Mouse (Mus musculus): ENCODE data around the gene Eloa. TPM values are rescaled to one million over a fixed set of nuclear protein-coding genes. Genes with fewer than 3 reads are reported as not detected.

Gene Eloa
- 18.9 TPM in 2 replicates for polyA plus RNA-seq (2012; rRNA removed)

DNA sequence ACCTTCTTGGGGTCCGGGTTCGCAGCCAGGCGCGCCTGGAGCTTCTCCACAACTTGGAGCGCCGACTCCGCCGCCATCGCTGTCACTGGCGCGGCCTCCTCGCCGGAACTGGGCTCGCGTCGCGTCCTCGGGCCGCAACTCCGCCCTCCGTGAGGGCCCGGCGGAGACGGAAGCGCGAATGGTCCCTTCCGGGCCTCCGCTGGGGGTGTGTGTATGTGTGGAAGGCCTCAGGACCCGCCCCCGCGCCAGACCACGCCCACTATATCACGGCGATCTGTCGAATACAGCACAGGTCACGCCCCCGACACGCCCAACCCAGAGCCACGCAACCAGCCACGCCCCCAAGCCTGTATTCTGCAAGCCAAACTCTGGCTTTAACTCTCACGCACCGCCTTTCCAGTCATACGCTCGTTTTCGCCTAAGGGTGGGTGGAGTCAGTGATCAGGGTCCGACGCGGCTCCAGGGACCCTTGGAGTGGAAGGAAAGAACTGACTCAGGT is at the start of gene Eloa:
Gene Eloa (minus strand): TSS at position 215 of the 499 bp plus-strand sequence.

DNA sequence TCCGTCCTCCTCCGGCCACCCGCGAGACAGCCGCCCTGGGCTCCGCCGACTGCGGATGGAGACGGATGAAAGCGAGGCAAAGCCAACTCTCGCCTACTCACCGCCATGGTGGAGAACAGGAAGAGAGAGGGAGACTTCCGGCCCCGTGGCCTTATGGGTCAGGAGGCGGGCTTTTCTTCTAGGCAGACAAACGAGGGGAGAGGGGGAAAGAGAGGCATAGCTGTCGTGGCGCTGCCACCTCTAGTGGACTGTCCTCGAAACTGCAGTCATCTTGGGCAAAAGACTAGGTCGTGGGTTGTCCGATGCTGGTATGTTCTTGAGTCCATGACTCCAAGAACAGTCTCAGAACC is 31.7 kb upstream of the Eloa start, which contains the start of gene Rpl11:
Gene Rpl11 (minus strand): TSS at position 182 of the 350 bp plus-strand sequence.

DNA sequence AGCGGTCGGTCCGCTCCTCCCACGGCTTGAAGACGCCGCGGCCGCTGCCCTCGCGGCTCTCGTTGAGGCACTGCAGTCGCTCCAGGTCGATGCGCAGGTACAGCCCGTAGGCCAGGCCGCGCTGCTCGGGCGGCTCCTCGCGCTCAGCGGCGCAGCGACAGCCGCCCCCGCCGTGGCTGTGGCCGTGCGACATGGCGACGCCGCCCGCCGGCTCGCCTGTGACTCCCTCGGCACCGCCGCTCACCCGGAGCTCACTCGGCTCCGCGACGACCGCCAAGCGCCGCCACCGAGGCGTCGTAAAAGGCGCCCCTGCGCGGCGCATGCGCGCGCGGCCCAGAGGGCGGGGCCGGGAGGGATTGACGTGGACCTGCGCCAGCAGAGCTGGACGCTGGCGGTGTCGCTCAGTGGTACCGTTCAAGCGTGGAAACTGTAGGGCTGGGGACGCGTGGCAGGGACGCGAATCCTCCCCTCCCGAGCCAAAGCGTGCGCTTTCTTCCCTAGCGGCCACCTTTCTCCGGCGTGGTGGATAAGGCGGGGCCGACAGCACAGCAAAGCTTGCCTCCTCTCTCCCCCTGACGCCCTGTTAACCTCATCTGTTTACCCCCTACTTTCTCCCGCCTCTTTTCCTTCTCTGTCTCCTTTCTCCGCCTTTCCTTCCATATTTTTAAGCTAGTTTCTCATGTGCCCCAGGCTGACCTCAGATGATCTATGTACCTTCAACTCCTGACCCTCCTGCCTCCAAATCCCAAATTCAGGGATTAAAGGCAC is 34.4 kb downstream of the Eloa start, which contains the start of gene Pithd1:
Gene Pithd1 (minus strand): TSS at position 322 of the 768 bp plus-strand sequence.

DNA sequence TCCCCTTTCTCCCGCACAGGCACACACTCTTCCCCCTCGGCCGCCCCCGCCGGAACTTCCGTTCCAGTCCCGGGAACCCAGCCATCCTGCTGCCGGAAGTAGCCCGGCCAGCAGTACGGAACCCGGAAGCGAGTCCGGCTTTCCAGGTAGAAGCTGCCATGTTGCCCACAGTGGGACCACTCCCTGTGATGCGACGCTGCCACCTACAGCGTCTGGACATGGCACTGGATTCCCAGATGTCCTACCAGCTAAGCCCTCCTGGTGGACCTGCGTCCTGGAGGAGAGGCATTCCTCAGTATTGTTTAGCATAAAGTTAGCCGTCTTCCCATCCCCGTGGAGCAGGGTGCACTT is 49.0 kb downstream of the Eloa start, which contains the start of gene Lypla2:
Gene Lypla2 (minus strand): TSS at position 71 of the 351 bp plus-strand sequence.

DNA sequence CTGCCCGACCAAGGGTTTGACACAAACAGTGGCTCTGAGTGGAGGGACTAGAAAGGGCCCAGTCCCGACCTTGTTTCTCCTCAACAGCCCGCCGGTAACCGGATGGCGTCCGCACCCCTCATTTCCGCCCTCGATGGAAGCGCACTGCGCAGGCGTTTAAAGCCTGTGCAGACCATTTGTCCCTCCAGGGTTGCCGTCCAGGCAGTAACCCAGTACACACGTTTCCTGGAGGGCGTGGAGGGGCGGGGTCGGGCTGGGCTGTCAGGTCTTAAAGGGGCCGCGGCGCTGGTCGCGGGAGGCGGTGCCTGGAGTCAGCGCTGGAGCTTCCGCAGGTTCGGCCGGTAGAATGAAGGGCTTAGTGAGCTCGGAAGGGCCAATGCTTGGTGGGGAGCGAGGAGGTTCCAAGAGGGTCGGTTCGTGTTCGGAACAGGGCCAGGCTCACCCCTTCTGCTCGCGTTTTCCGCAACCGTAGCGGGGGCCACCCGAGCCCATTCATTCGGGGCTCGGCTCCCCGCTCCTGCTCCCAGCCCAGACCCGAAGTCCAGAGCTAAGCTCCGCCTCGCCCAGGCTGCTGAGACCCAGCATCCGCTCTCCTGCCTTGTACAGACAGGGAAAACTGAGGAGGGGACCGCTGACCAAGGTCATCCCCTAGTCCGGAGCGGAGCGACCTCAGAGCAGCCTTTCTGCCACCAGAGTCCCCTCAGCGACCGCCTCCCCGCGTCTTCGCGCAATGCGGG is 57.9 kb downstream of the Eloa start, which contains the start of gene Gale:
Gene Gale (plus strand): TSS at position 271 of the 737 bp plus-strand sequence.

Other genes with a start within 250 kb of the Eloa start
- 107 and 115 TPM in 2 replicates for gene Srsf10, start 166.0 kb downstream of the Eloa start, polyA plus RNA-seq (2012; rRNA removed)
- 62.5 and 124 TPM in 2 replicates for gene Pnrc2, start 147.9 kb downstream of the Eloa start, polyA plus RNA-seq (2012; rRNA removed)
- gene Cnr2, start 126.4 kb downstream of the Eloa start, polyA plus RNA-seq (2012; rRNA removed), result 0.04 and 0.08 TPM in 2 replicates
- gene Fuca1, start 101.0 kb downstream of the Eloa start, polyA plus RNA-seq (2012; rRNA removed), result 44.9 and 46.3 TPM in 2 replicates
- gene Hmgcl, start 75.3 kb downstream of the Eloa start, polyA plus RNA-seq (2012; rRNA removed), result 52.7 and 58.3 TPM in 2 replicates
- gene Gale, start 58.0 kb downstream of the Eloa start, polyA plus RNA-seq (2012; rRNA removed), result 52.2 and 53.0 TPM in 2 replicates
- 141 and 147 TPM in 2 replicates for gene Lypla2, start 49.1 kb downstream of the Eloa start, polyA plus RNA-seq (2012; rRNA removed)
- gene Pithd1, start 34.5 kb downstream of the Eloa start, polyA plus RNA-seq (2012; rRNA removed), result 65.7 and 68.3 TPM in 2 replicates
- gene Rpl11, start 31.7 kb upstream of the Eloa start, polyA plus RNA-seq (2012; rRNA removed), result 953 TPM in 2 replicates
- 86.4 and 119 TPM in 2 replicates for gene Id3, start 121.7 kb upstream of the Eloa start, polyA plus RNA-seq (2012; rRNA removed)
- gene E2f2, start 150.6 kb upstream of the Eloa start, polyA plus RNA-seq (2012; rRNA removed), result 1.2 and 1.7 TPM in 2 replicates
- gene Asap3, start 184.6 kb upstream of the Eloa start, polyA plus RNA-seq (2012; rRNA removed), result 4.4 and 5.2 TPM in 2 replicates
- gene Tcea3, start 226.0 kb upstream of the Eloa start, polyA plus RNA-seq (2012; rRNA removed), result 0.60 and 2.1 TPM in 2 replicates